Mouse (Mus musculus) urinary bladder, postnatal 14 days (tissue): ENCODE results near the gene Fga.
A peak's percentile ranks its signal among the peaks of the same experiment; 100 is the strongest.

Source experiments
- DNase-seq: peaks from one replicate; pipeline ENCODE4 v3.0.0; 2021; ENCODE audit warnings: low spot score

Gene Fga

GRCm38 (mm10) chr3:83027546-83028251 is 1.8 kb downstream of the Fga start:
- no peak for DNase-seq

GRCm38 (mm10) chr3:83030331-83030730 is 4.5 kb downstream of the Fga start:
- no peak for DNase-seq

GRCm38 (mm10) chr3:83032746-83033308 is 7.0 kb downstream of the Fga start:
- DNase-seq, result no peak

GRCm38 (mm10) chr3:83033801-83034200 is 7.9 kb downstream of the Fga start:
- no peak for DNase-seq

- no peak for DNase-seq
Observed at GRCm38 (mm10) chr3:83038865-83039264, 13.0 kb downstream of the Fga start.

- DNase-seq, result no peak
Observed at GRCm38 (mm10) chr3:83039666-83040065, 13.8 kb downstream of the Fga start.

- no peak for DNase-seq
Observed at GRCm38 (mm10) chr3:83042451-83042850, 16.6 kb downstream of the Fga start.

GRCm38 (mm10) chr3:83046649-83047048 is 20.8 kb downstream of the Fga start:
- DNase-seq, result no peak

GRCm38 (mm10) chr3:83049680-83050079 is 23.8 kb downstream of the Fga start, which contains the start of gene Fgb:
Gene Fgb, minus strand, starts transcription at chr3:83049863.
- DNase-seq, result no peak

- DNase-seq, result no peak
Observed at GRCm38 (mm10) chr3:83050661-83051060, 24.8 kb downstream of the Fga start.

- no peak for DNase-seq
Observed at GRCm38 (mm10) chr3:83052102-83052501, 26.2 kb downstream of the Fga start.

GRCm38 (mm10) chr3:83053126-83053525 is 27.2 kb downstream of the Fga start:
- no peak for DNase-seq

- DNase-seq, result peak; percentile 37
Observed at GRCm38 (mm10) chr3:83053758-83054157, 27.9 kb downstream of the Fga start.

- DNase-seq, result no peak
Observed at GRCm38 (mm10) chr3:83054759-83055158, 28.9 kb downstream of the Fga start.

GRCm38 (mm10) chr3:83055281-83056038 is 29.6 kb downstream of the Fga start, which contains the start of gene Plrg1:
Gene Plrg1, plus strand, starts transcription at chr3:83055522.
- DNase-seq, result peak; percentile 99

- DNase-seq, result no peak
Observed at GRCm38 (mm10) chr3:83057046-83057445, 31.2 kb downstream of the Fga start.

GRCm38 (mm10) chr3:83067920-83068319 is 42.0 kb downstream of the Fga start:
- no peak for DNase-seq

- DNase-seq, result no peak
Observed at GRCm38 (mm10) chr3:83068869-83069268, 43.0 kb downstream of the Fga start.

GRCm38 (mm10) chr3:83070231-83070630 is 44.4 kb downstream of the Fga start:
- DNase-seq, result no peak

GRCm38 (mm10) chr3:83076563-83076962 is 50.7 kb downstream of the Fga start:
- DNase-seq, result no peak

GRCm38 (mm10) chr3:83080567-83081055 is 54.7 kb downstream of the Fga start:
- peak; percentile 69 for DNase-seq
